Mouse (Mus musculus) embryonic fibroblast, embryonic 13.5 days (primary cell): ENCODE data around the gene Top3b.

Experiments
- CTCF ChIP-seq: IDR thresholded peaks from 2 replicates; pipeline ENCODE4 v1.5.1; 2011; ENCODE audit warnings: mild to moderate bottlenecking, control low read depth, low read length, moderate library complexity, borderline replicate concordance; ENCODE audit not compliant: insufficient read depth
- POLR2A ChIP-seq: IDR thresholded peaks from 2 replicates; pipeline ENCODE4 v1.6.1; 2011; ENCODE audit warnings: low read depth, mild to moderate bottlenecking, control low read depth, low read length, moderate library complexity

DNA sequence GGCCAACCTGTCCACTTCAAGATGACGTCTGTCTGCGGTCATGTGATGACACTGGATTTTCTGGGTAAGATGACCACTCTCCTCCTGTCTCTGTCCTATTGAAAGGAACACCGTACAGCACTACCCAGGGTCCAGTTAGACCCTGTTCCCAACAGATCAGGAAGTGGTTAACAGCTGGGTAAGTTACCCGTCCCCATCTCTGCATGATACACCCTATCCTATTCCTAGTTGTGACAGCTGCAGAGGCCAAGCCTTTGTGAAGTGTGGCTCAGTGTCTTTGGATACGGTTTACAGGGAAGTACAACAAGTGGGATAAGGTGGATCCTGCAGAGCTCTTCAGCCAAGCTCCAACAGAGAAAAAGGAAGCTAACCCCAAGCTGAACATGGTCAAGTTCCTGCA, 8.5 kb downstream of the Top3b start:
- TF ChIP-seq CTCF (no peak), POLR2A (no peak)
